Comparison of ENCODE assay signal across 11 mouse cellular contexts in genomic region chr13:41855206-41856185, GRCm38 (mm10). TPM values are rescaled to one million over a fixed set of nuclear protein-coding genes. Genes with fewer than 3 reads are reported as not detected.
DNase-seq lines count a peak whose midpoint lies in the region; ATAC-seq lines count a peak whose summit lies in the region.
"Had no signal": no experiment of that assay in that cellular context is flagged by ENCODE, and none has a peak within 500 bp of the region (broad histone marks: within the 10 kb centered on the region; RNA-seq: fewer than 3 reads in every experiment).

No protein-coding gene starts in this region.

- H3K27me3 ChIP-seq in heart, embryonic 10.5 days (ENCODE audit: insufficient read depth, poor library complexity, severe bottlenecking) = no peaks in the 10 kb centered on the region
- H3K27me3 ChIP-seq: liver, embryonic 15.5 days had no signal

- 83% methylated on average over 13 of the region's 13 CpGs for WGBS in heart, embryonic 10.5 days

- no peaks in the 10 kb centered on the region for H3K4me1 ChIP-seq in heart, embryonic 10.5 days
- H3K4me1 ChIP-seq: liver, embryonic 15.5 days had no signal

- no peak overlapping the region for H3K27ac ChIP-seq in heart, embryonic 10.5 days
- H3K27ac ChIP-seq: liver, embryonic 15.5 days had no signal

- H3K36me3 ChIP-seq in heart, embryonic 10.5 days = no peaks in the 10 kb centered on the region
- H3K36me3 ChIP-seq: liver, embryonic 15.5 days had no signal

- peak; percentile 41 to 42 for DNase-seq in heart, adult 18-20 months
- no peak for DNase-seq in heart, embryonic 10.5 days (ENCODE audit: low spot score)
- peak; percentile 28 to 38 for DNase-seq in B cell, adult 2 months
- DNase-seq in fibroblast of lung, adult 2 months (ENCODE audit: low read depth) = peak; percentile 55
- DNase-seq in lung, postnatal 10 days = peak; percentile 64
- DNase-seq in layer of hippocampus, postnatal 36 days = no peak
- no peak for DNase-seq in left cerebral cortex, postnatal 25 days (ENCODE audit: low spot score in 2 of 2)

- no peaks in the 10 kb centered on the region for H3K9me3 ChIP-seq in heart, embryonic 10.5 days
- H3K9me3 ChIP-seq: liver, embryonic 15.5 days had no signal

- no peak for ATAC-seq in activated CD4-positive, CD25-positive, alpha-beta regulatory T cell, adult 4 months
- ATAC-seq: CD4-positive, CD25-positive, alpha-beta regulatory T cell, adult 4 months had no signal

- H3K4me3 ChIP-seq in heart, embryonic 10.5 days = no peak overlapping the region
- H3K4me3 ChIP-seq: liver, embryonic 15.5 days had no signal

- intact Hi-C loops in left cerebral cortex, postnatal 25 days (cut with DNase I) = no loop called here

RNA-seq across cellular contexts. Expression of gene Adtrp, which starts 8.0 kb away (rescaled TPM):
- 1 to 10 TPM in 1 of 2 experiments, under 1 TPM in 1; 0.87 to 6.5 TPM for total RNA-seq in heart, adult 18-20 months (2021)
- polyA plus RNA-seq in heart, embryonic 10.5 days (2016; fragmentation: Nextera tagmentation; extraction: Ambion mirVana) = 0.17 and 0.60 TPM in 2 replicates
- total RNA-seq in layer of hippocampus, postnatal 36 days (2021) = under 1 TPM in 1 of 2 experiments, not detected in 1; 0.62 TPM
- under 1 TPM in 1 of 2 experiments, not detected in 1; 0.74 TPM for polyA plus RNA-seq in activated CD4-positive, CD25-positive, alpha-beta regulatory T cell, adult 4 months (2017; shearing (Covaris generic))
- under 1 TPM; 0.50 to 0.94 TPM for total RNA-seq in left cerebral cortex, postnatal 25 days (2021)
- total RNA-seq: left cerebral cortex, adult 18-20 months had no signal

Comparison
In these comparisons a context has a peak if more than half of its experiments do, and no peak if none do; other contexts are left out.
1. DNase-seq: peak in heart, adult 18-20 months (2 of 2), B cell, adult 2 months (2 of 2), fibroblast of lung, adult 2 months (single experiment) and lung, postnatal 10 days (single experiment); none in heart, embryonic 10.5 days (single experiment), layer of hippocampus, postnatal 36 days (0 of 2) and left cerebral cortex, postnatal 25 days (0 of 2).